In genomic region chr7:96267266-96267665, GRCm38 (mm10) we compare ENCODE assay signal across 11 mouse cellular contexts.
DNase-seq lines count a peak whose midpoint lies in the region; ATAC-seq lines count a peak whose summit lies in the region.
"Had no signal": no experiment of that assay in that cellular context is flagged by ENCODE, and none has a peak within 500 bp of the region (broad histone marks: within the 10 kb centered on the region; RNA-seq: fewer than 3 reads in every experiment).

No protein-coding gene starts in this region.

- H3K27me3 ChIP-seq in hindbrain, embryonic 16.5 days (replicated peaks; ENCODE audit: control insufficient read depth, insufficient read depth, low read length), result no peaks in the 10 kb centered on the region
- H3K27me3 ChIP-seq in hindbrain, embryonic 11.5 days (ENCODE audit: control insufficient read depth, insufficient read depth, low read length), result no peaks in the 10 kb centered on the region
- H3K27me3 ChIP-seq: liver, embryonic 13.5 days had no signal

- H3K4me3 ChIP-seq in hindbrain, embryonic 16.5 days (ENCODE audit: low read length), result no peak overlapping the region
- no peak overlapping the region for H3K4me3 ChIP-seq in hindbrain, embryonic 11.5 days (ENCODE audit: low read depth, low read length)
- H3K4me3 ChIP-seq: liver, embryonic 13.5 days had no signal

- no peak overlapping the region for H3K27ac ChIP-seq in hindbrain, embryonic 16.5 days (ENCODE audit: low read depth, low read length)
- H3K27ac ChIP-seq in hindbrain, embryonic 11.5 days (ENCODE audit: low read depth, low read length), result no peak overlapping the region
- H3K27ac ChIP-seq: liver, embryonic 13.5 days had no signal

- H3K4me1 ChIP-seq in hindbrain, embryonic 16.5 days (ENCODE audit: control insufficient read depth, insufficient read depth, low read depth, low read length), result peaks cover 5% of the 10 kb centered on the region
- no peaks in the 10 kb centered on the region for H3K4me1 ChIP-seq in hindbrain, embryonic 11.5 days (replicated peaks; ENCODE audit: control insufficient read depth, insufficient read depth, low read length)
- H3K4me1 ChIP-seq: liver, embryonic 13.5 days had no signal

- no peak overlapping the region for H3K4me2 ChIP-seq in hindbrain, embryonic 16.5 days (ENCODE audit: low read length)
- H3K4me2 ChIP-seq in hindbrain, embryonic 11.5 days (replicated peaks; ENCODE audit: low read depth, low read length), result no peak overlapping the region
- H3K4me2 ChIP-seq: liver, embryonic 13.5 days had no signal

- H3K9me3 ChIP-seq in hindbrain, embryonic 16.5 days (ENCODE audit: control insufficient read depth, low read length), result no peaks in the 10 kb centered on the region
- no peaks in the 10 kb centered on the region for H3K9me3 ChIP-seq in hindbrain, embryonic 11.5 days (ENCODE audit: control insufficient read depth, low read length)
- H3K9me3 ChIP-seq: liver, embryonic 13.5 days had no signal

- H3K9ac ChIP-seq in hindbrain, embryonic 16.5 days (ENCODE audit: low read depth, low read length), result no peak overlapping the region
- no peak overlapping the region for H3K9ac ChIP-seq in hindbrain, embryonic 11.5 days (ENCODE audit: low read depth, low read length)
- H3K9ac ChIP-seq: liver, embryonic 13.5 days had no signal

- H3K36me3 ChIP-seq in hindbrain, embryonic 16.5 days (ENCODE audit: control insufficient read depth, insufficient read depth, low read length), result no peaks in the 10 kb centered on the region
- H3K36me3 ChIP-seq in hindbrain, embryonic 11.5 days (ENCODE audit: control insufficient read depth, insufficient read depth, low read length), result no peaks in the 10 kb centered on the region
- H3K36me3 ChIP-seq: liver, embryonic 13.5 days had no signal

- ATAC-seq in hindbrain, embryonic 16.5 days, result peak; percentile 74
- ATAC-seq in hindbrain, embryonic 11.5 days (ENCODE audit: low FRiP score), result no peak
- peak; percentile 92 for ATAC-seq in granulocyte monocyte progenitor cell, adult 5-6 weeks (replicated peaks; ENCODE audit: poor library complexity, severe bottlenecking)

- DNase-seq in hindbrain, embryonic 11.5 days (ENCODE audit: low spot score), result no peak
- DNase-seq in 3T3-L1 (ENCODE audit: low read depth, low spot score) (peak; percentile 57), NIH3T3 (ENCODE audit: low read depth) (peak; percentile 43)
- no peak for DNase-seq in thymus, postnatal 10 days (ENCODE audit: low spot score in 2 of 2)
- DNase-seq in ovary, postnatal 10 days (ENCODE audit: low spot score), result no peak
- DNase-seq in kidney, postnatal 14 days, result no peak
- DNase-seq: cerebellum, adult 11-12 months; heart, postnatal 4 days; liver, embryonic 13.5 days had no signal

- WGBS in hindbrain, embryonic 16.5 days, result 39% methylated on average over 6 of the region's 6 CpGs
- WGBS in hindbrain, embryonic 11.5 days, result 60% methylated on average over 6 of the region's 6 CpGs

Comparison
In these comparisons a context has a peak if more than half of its experiments do, and no peak if none do; other contexts are left out.
1. DNase-seq: peak in 3T3-L1 (single experiment) and NIH3T3 (single experiment); none in hindbrain, embryonic 11.5 days (single experiment), thymus, postnatal 10 days (0 of 2), ovary, postnatal 10 days (single experiment) and kidney, postnatal 14 days (single experiment).